Mouse (Mus musculus) gastrocnemius, adult 2 months (tissue): ENCODE measurements around the gene Hsf4. TPM values are rescaled to one million over a fixed set of nuclear protein-coding genes. Genes with fewer than 3 reads are reported as not detected.

ENCODE experiments used
- DNase-seq: peaks from one replicate; pipeline ENCODE4 v3.0.0; 2022
- H3K27ac ChIP-seq: fragments of 200-600 bp; 2 replicates; pipeline ENCODE4 v1.8.1; 2022; ENCODE audit warnings: mild to moderate bottlenecking
- H3K4me3 ChIP-seq: fragments of 200-600 bp; 2 replicates; pipeline ENCODE4 v1.8.1; 2022; ENCODE audit warnings: mild to moderate bottlenecking, moderate library complexity
- CTCF ChIP-seq: fragments of 200-600 bp; IDR thresholded peaks from 2 replicates; pipeline ENCODE4 v1.8.1; 2022; ENCODE audit warnings: antibody characterized with exemption, mild to moderate bottlenecking, moderate library complexity
- intact Hi-C: fragments of 180-260 bp; cut with DNase I; formaldehyde crosslinking; loops from one replicate; pipeline ENCODE4 v1.15.1; 2025
- total RNA-seq, 2 experiments: library from RNA; stranded (reverse); gene quantifications; 2 replicates each; pipeline ENCODE4 v1.2.3; 2021

The Hsf4 gene
- total RNA-seq, 2 experiments from 2014 or later, result 6.1 to 8.4 TPM

DNA sequence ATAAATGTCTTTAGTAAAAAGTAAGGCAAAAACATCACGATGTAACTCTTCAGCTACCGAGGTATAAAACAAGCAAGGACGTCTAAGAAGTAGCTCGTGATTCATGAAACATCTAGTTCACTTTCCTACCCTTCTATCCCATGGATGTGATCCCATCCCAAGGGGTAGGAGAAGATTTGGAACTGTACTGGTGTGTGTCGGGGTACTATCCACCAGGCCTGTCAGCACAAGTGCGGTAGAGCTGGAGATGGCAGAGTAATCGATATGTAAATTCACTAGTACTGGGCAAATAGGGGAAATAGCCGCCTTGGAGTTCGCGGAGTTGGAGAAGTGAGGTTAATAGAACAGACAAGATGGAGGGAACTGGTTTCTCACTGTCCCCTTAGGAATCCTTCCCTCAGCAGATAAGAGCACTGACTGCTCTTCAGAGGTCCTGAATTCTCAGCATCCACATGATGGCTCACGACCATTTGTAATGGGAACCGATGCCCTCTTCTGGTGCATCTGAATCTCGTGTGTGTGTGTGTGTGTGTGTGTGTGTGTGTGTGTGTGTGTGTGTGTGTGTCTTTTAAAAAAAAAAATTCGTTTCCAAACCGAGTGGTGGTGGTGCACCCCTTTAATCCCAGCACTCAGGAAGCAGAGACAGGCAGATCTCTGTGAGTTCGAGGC is 6.2 kb upstream of the Hsf4 start:
- no peak for DNase-seq
- Histone ChIP-seq H3K27ac (no peak overlapping the region), H3K4me3 (peak overlapping the region; percentile 90)
- no peak for TF ChIP-seq CTCF
- intact Hi-C loops, result no loop called here

DNA sequence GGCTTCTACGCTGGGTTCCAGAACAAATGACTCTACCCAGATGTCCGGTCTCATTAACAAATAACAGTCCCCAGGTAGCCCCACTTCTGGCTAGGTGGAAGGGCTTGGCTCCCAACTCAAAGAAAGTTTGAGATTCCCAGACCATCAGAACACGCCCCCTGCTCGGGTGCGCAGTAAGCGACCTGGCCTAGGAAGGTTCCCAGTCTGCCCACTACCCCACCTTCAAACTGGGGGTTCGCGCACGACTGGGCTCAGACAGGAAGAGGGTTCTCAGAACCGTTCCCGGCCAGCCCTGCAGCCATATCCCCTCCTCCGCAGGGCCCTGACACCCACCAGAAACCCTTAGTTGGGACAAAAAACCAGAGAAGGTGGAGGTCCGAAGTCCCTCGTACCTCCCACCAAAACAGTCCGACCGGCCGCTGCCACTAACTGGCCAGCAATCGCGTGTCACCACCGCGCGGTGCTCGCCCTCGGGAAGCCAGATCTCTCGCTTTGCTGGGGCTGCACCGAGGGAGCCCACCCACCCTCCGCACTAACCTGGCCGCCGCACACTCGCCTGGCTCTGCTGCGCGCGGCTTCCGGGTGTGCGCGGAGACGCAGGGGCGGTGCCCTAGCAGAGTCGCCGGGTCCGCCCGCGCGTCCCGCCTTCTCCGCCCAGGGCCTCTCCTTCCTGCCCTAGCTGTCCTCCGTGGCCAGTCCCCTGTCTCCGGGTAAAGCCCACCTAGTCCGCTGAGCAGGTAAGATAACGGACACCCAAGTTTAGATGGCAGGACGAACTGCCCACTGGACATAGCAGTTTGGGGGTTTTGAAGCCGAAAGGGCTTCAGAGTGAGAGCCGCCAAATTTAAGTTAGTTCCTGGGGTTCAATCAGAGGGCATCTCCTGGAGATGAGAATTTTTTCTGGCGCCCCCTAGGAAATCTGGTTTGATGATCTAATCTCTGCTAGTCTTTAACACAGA is 5.3 kb upstream of the Hsf4 start, which contains the start of the genes Tradd and Fbxl8:
Tradd (minus strand) TSS at position 586 of the 959 bp plus-strand sequence.
Fbxl8 (plus strand) TSS at position 625 of the 959 bp plus-strand sequence.
- TF ChIP-seq CTCF, result no peak; the same call in 1 of the 2 replicates
- DNase-seq, result peak; percentile 88
- Histone ChIP-seq H3K27ac (peak within 1 kb of the TSS; percentile 82), H3K4me3 (peak within 1 kb of the TSS; percentile 90)
- intact Hi-C loops, result no loop called here

GRCm38 (mm10) chr8:105265128-105265527 is 4.5 kb upstream of the Hsf4 start:
- Histone ChIP-seq H3K27ac (peak overlapping the region; percentile 82), H3K4me3 (peak overlapping the region; percentile 90)
- no peak for DNase-seq
- no peak for TF ChIP-seq CTCF
- intact Hi-C loops, result no loop called here

DNA sequence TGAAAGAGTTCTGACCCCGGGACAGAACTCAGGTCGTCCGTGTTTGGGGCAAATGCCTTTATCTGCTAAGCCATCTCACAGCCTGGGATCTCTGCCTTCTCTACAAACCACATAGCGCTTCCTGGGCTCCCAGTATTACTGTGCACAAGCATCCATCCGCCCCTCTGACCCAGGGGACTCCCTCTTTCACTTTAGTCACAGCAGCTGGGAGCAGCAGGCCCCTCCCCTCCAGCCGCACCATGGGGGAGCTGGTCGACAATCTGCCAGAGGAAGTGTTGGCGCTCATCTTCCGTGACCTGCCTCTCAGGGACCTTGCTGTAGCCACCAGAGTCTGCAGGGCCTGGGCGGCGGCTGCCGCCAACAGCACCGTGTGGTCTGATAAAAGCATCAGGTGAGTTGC is 2.8 kb upstream of the Hsf4 start:
- no peak overlapping the region for H3K4me3 ChIP-seq
- no peak for TF ChIP-seq CTCF
- intact Hi-C loops, result no loop called here
- H3K27ac ChIP-seq, result no peak overlapping the region
- no peak for DNase-seq

DNA sequence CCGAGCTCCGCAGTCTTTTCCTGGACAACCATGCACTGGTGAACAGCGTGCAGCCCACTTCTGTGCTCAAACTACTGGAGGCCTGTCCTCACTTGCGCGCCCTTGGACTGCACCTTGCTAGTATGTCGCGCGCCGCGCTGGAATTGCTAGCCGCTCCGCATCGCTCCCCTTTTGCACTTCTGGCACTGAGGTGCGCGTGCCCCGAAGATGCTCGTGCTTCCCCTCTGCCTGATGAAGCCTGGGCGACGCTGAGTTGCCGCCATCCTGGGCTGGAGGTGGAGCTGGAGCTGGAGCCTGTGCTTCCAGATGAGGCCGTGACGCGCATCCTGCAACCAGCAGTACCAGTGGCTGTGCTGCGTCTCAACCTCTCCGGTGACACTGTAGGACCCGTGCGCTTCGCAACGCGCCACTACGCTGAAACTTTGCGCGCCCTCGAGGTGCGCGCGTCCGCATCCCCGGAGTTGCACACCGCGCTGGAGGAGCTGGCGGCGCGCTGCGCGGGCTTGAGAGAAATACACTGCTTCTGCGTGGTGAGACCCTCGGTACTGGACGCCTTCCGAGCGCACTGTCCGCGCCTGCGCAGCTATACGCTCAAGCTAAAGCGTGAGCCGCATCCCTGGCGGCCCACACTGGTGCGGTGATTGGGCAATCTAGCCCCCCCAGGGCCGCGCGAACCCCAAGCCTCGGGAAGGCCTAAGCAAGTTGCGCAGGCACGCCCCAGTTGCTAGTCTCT is 1.1 kb upstream of the Hsf4 start:
- DNase-seq, result no peak
- intact Hi-C loops, result no loop called here
- TF ChIP-seq CTCF, result no peak
- H3K4me3 ChIP-seq, result peak overlapping the region; percentile 81
- peak overlapping the region; percentile 92 for H3K27ac ChIP-seq

GRCm38 (mm10) chr8:105269075-105269458 is 534 bp upstream of the Hsf4 start:
- peak overlapping the region; percentile 92 for H3K27ac ChIP-seq
- intact Hi-C loops, result no loop called here
- no peak for TF ChIP-seq CTCF

DNA sequence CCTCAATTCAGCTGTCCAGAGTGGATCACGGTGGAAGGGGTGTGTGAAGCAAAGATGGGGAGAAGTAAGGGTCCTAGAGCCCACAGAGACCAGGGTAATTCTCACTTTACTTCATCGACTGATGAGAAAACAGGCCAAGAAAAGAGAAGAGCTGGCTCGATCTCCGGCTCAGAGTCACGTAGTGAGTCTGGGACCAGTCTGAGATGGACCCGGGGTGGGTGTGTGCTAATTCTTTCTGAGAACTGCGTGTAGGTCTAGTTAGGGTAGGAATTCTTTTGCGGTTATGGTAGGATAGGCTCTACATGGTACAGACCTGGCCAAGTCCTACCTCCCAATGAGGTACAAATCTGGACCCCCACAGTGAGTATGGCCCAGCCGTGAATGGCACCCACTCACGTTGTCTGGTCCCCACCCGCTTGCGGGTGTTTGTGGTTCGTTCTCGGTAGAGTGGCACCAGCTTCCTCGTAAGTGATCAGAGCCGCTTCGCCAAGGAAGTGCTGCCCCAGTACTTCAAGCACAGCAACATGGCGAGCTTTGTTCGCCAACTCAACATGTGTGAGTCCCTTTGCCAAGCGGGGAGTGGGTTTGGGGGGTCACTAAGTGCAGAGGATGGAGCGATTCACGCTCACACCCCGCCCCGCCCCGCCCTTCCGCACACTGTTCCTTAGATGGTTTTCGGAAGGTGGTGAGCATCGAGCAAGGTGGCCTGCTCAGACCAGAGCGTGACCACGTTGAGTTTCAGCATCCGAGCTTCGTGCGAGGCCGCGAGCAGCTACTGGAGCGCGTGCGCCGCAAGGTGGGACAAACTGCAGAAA is 707 bp downstream of the Hsf4 start:
- DNase-seq, result no peak
- Histone ChIP-seq H3K27ac (peak overlapping the region; percentile 92), H3K4me3 (peak overlapping the region; percentile 81)
- intact Hi-C loops, result loop anchor here (10.0 kb wide), 1 partner anchor 616 kb away; no protein-coding TSS in a partner anchor
- TF ChIP-seq CTCF, result no peak

More at GRCm38 (mm10) chr8:105269075-105269458, 534 bp upstream of the Hsf4 start:
- DNase-seq, result no peak
- H3K4me3 ChIP-seq, result peak overlapping the region; percentile 81

DNA sequence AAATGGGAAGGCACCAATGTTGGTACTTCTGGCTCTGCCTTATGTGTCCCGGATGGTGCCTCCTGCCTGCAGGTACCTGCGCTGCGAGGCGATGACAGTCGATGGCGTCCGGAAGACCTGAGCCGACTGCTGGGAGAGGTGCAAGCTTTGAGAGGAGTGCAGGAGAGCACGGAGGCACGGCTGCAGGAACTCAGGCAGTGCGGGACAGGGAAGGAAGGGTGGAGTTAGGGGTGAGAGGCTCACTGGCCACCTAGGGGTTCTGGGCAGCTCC is 1.2 kb downstream of the Hsf4 start:
- DNase-seq, result no peak
- intact Hi-C loops, result loop anchor here (10.0 kb wide), 1 partner anchor 616 kb away; no protein-coding TSS in a partner anchor
- TF ChIP-seq CTCF, result no peak
- no peak overlapping the region for H3K27ac ChIP-seq
- H3K4me3 ChIP-seq, result no peak overlapping the region

GRCm38 (mm10) chr8:105275387-105275786 is 5.8 kb downstream of the Hsf4 start:
- Histone ChIP-seq H3K27ac (peak overlapping the region; percentile 94), H3K4me3 (peak overlapping the region; percentile 81)
- DNase-seq, result peak; percentile 21
- intact Hi-C loops, result loop anchor here (10.0 kb wide), 1 partner anchor 621 kb away; no protein-coding TSS in a partner anchor
- TF ChIP-seq CTCF, result no peak

GRCm38 (mm10) chr8:105275840-105276239 is 6.2 kb downstream of the Hsf4 start, which contains the start of gene Nol3:
Nol3 (plus strand) TSS chr8:105276140.
- no peak for TF ChIP-seq CTCF
- H3K4me3 ChIP-seq, result peak within 1 kb of the TSS; percentile 81
- intact Hi-C loops, result loop anchor here (10.0 kb wide), 1 partner anchor 621 kb away; no protein-coding TSS in a partner anchor
- H3K27ac ChIP-seq, result peak within 1 kb of the TSS; percentile 94
- no peak for DNase-seq

DNA sequence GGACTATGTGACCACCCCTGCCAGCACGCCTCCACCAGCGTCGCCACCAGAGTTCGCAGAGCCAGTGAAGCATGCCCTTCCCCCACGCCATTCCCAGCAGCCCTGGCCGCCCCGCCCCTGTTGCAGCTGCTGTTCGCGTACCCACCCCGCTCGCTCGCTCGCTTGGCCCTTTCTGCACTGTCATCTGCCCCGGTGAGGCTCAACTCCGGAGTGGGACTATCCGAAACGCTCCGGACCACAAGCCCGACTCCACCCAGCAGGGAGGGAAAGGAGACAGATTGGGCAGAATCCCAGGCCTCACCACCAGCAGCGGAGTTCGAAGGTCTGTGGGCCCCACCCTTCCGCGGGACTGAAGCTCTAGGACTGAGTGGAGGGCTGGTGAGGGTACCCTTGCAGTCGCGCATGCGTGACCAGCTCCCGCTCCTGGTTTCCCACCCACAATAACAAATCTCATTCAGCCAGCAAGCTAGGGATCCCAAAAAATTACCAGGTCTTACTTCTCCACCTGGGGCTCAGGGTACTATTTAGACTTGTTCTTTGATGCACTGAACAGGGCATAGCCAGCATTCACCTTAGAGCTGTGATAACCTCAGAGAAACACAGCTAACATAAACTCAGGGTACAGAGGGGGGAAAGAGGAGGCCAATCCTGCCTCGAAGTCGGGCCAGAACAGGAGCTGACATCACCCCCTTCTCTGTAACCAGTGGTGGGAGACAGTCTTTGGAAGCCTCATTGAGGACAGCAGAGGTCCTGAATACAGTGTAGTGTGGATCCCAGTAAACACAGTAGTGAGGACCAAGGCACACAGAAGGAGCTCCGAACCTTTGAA is 6.9 kb downstream of the Hsf4 start:
- peak overlapping the region; percentile 81 for H3K4me3 ChIP-seq
- TF ChIP-seq CTCF, result no peak
- intact Hi-C loops, result loop anchor here (10.0 kb wide), 1 partner anchor 622 kb away; no protein-coding TSS in a partner anchor
- DNase-seq, result peak; percentile 89
- H3K27ac ChIP-seq, result peak overlapping the region; percentile 94
